Mouse (Mus musculus) effector memory CD4-positive, alpha-beta T cell, adult 7 months (primary cell): ENCODE measurements around the gene Clic6. TPM values are rescaled to one million over a fixed set of nuclear protein-coding genes. Genes with fewer than 3 reads are reported as not detected.

ENCODE experiments used
- polyA plus RNA-seq: library from polyadenylated mRNA; unstranded; fragments of 100-300 nt; shearing (Covaris generic); gene quantifications from one replicate; pipeline ENCODE4 v1.2.1, GENCODE M21; 2017

The Clic6 gene
- polyA plus RNA-seq: 0.29 TPM

GRCm38 (mm10) chr16:92485436-92485835 is at the start of gene Clic6:
TSS of gene Clic6 (plus strand) at chr16:92485736.

GRCm38 (mm10) chr16:92470706-92471105 is 14.8 kb upstream of the Clic6 start, which contains the start of gene Rcan1:
TSS of gene Rcan1 (minus strand) at chr16:92470867.

Other genes starting within 250 kb of the Clic6 start
- gene Kcne2, start 193.3 kb upstream of the Clic6 start, polyA plus RNA-seq: 0.39 TPM
- gene Smim11, start 184.4 kb upstream of the Clic6 start, polyA plus RNA-seq: 68.7 TPM
- gene Fam243, start 164.3 kb upstream of the Clic6 start, polyA plus RNA-seq: not detected
- not detected for gene Kcne1, start 126.3 kb upstream of the Clic6 start, polyA plus RNA-seq
- gene Rcan1, start 14.9 kb upstream of the Clic6 start, polyA plus RNA-seq: 5.0 TPM